Mouse (Mus musculus) ES-CJ7 (cell line): Measurements from ENCODE around the gene Abcd3.
"Not testable (repeated sequence)": the region's sequence is repeated elsewhere in the genome, so short reads cannot be mapped to it uniquely, and the experiment has no call there.

ENCODE experiments used
- DNase-seq: peaks from one replicate; pipeline ENCODE4 v3.0.0; 2011; ENCODE audit warnings: low read depth, low spot score

The Abcd3 gene

DNA sequence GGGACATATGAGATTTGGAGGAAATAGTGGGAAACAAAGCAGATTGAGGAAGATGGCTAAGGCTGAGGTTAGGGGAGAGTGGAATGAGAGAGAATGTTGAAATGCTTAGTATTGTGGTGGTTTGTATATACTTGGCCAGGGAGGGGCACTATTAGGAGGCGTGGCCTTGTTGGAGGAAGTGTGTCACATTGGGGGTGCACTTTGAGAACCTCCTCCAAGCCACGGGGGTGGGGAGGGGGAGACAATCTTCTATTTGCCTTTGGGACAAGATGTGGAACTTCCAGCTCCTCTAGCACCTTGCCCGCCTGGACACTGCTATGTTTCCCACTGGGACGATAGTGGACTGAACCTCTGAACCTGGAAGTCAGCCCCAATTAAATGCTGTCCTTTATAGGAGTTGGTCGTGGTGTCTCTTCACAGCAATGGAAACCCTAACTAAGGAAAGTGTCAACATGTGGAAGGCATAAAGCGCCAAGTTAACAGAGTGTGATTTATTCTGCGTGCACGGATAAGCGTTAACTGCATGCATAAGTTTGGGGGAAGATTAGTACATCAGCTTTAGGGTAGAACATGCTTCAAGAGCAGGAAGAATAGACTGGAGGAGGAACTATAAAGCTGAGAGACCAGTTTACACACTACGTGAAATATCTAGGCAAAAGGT lies 3.8 kb upstream of the Abcd3 start:
- DNase-seq = no peak

DNA sequence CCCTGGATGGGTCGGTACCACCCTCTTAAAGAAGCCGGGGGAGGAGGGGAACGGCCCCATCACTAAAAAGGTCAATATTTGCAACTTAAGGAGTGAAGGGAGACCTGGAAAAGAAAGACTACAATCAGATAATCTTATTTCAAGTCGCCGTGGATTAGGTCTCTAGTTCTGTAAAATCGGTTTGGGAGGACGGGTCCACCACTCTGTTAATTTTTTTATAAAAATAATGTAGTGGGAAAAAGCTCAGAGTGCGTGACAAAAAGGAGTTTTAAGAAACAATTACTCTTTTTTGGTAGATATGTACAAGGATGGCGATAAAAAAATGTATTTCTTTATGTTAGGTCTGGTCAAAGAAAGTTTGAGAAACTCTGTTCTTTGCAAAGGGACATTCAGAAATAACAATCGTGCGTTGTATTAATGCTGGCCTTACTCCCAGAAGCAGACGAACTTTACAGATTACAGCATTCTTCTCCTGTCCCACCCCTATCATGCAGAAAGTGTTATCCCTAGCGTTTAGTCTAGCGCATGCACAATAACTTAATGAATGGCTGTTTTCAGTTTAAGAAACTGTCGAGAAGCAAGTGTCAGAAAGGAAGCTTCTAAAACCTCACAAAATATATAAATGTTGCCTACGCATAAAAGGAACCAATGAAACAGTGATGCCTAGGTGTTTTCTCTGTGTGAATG lies 590 bp upstream of the Abcd3 start:
- no peak for DNase-seq

DNA sequence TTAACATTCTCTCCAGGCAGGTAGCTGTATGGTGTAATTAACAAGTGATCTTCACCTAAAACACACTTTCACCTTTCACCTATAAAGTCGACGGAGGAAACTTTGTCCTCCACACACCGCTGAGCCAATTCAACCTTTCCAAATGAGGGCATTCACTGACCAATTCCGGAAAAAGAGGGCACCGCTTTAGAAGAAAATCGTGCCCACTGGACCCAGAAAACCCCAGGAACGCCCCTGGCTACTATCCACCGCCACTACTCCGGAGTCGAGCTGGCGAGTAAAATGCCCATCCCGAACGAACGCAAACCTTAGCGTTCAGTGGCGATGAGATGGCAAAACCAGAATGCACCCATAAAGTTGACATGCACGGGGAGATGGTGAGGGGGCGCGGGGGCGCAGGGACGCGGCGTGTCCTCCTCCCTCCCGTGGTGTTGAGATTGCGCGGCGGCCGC lies 663 bp downstream of the Abcd3 start:
- DNase-seq = no peak

DNA sequence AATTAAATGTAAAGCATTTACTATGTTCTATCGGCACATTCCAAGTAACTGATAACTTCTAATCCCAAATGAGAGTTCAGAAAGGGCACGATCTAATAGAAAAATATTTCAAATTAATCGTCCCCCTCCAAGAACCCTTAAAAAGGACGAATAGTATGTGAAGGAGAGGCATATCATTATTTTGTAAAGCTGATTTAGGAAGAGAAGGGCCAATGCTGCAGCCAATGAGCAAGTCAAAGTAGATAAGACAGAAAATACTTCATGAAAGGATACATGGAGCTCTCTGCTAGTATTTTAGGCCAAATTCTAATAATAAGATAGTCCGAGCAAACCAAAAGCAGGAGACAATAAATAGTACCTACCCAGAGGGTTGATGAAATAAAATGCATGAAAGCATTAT lies 1.3 kb downstream of the Abcd3 start:
- DNase-seq = no peak

DNA sequence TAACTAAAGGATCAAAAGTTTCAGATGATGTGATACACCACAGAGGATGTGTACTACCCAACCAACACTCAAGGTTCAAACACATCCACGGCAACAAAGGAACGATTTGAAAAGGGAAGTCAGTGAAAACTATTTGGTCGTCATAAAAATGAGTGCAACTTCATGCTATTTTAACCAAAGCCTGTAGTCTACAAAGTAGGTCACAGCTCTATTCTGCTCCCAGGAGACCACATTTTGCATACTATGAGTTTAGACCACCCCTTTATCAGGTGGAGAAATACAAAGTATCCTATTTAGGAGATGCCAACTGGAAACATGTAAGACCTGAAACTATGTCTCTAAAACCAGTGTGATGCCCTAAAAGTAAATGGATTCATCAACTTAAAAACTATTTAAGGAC lies 6.9 kb downstream of the Abcd3 start:
- no peak for DNase-seq

DNA sequence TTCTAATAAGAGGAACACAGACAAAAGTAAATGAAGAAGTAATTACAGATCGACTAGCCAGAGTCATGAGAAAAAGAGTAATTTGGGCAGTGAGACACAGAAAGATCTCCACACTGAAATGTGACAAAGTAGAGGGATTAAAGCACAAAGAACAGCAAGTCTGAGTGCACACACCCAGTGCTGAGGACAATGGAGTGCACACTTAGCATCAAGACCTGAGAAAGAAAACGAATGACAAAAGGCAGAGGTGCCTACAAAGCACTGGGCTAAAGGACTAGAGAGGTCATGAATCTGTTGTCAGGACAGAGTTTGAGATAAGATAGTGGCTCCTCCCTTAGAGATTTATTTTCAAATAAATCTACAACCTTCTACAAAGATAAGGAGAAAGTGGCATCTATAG lies 20.9 kb downstream of the Abcd3 start:
- DNase-seq = peak; percentile 89

DNA sequence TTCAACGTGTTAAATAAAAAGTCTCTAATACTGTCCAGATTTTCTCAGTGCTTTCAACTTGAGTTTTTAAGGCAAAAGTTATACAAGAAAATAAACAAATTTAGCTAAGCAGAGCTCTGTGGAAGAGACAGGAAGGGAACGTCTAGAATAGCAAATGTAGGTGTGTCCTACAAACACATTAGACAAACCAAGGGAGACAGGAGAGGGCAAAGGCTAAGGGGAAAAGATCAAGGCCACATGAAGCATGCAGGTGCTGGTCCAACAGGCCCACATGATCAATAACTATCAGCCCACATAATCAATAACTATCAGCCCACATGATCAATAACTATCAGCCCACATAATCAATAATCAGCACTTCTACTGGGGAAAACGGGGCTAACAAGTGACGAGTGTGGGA lies 22.9 kb downstream of the Abcd3 start:
- DNase-seq = no peak

DNA sequence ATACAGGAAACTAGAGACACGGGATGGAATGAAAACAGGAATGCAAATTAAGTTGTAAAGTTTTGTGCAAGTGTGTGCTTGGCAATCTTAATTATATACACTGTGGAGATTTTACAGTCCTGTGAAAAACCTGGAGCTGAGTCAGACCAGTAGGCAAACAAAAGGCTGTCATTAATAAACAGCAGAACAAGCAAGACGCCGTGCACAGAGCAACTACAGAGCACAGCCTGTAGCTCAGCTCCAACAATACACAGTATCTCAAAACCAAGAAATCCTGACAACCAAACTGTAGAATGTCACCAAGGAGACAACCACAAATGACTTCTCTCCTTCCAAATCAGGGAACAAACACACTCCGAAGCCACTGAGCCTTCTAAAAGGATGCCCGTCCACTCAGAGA lies 24.7 kb downstream of the Abcd3 start:
- no peak for DNase-seq

DNA sequence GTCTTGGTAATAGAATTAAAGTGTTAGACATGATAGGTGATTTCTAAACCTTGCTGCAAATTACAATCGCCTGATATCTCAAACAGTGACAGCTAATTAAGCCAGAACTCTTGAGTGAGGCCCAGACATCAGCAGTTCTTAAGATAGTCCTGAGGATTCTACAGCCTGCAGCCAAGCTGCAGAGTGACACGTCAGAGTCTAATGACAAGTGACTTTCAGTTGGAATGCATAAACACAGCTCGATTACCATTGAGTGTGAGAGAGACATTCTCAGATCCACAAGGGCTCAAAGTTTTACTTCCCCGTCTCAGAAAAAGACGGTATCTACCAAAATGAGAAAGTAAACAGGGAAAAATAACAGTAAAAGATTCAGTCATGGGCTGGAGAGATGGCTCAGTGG lies 25.3 kb downstream of the Abcd3 start:
- DNase-seq = no peak

DNA sequence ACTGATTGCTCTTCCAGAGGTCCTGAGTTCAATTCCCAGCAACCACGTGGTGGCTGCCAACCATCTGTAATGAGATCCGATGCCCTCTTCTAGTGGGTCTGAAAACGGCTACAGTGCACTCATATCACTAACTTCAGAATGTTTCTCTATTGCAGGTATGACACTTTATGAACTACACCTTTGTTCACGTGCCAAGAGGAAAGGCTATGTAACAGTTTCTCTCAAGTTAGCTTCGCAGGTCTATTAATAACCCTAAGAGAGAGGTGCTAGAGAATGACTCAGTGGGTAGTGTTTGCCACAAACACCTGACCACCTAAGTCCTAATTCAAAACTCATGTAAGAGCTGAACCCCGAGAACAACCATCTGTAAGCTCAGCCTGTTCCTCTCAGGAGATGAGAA lies 32.1 kb downstream of the Abcd3 start:
- no peak for DNase-seq

DNA sequence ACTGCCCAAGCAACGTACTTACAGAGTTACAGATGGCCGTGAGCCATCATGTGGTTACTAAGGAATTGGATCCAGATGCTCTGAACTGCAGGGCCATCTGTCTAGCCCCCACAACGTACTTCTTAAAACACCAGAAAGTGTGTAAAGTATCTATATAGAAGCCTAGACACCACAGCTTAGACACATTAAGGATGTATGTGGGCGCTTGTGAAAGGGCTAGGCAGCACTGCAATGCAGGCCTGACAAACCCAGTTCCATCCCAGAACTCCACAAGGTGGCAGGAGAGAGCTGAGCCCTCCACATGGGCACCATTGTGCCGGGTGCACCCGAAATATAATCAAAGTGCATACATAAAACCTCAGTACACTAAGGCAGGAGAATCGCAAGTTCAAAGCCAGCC lies 37.2 kb downstream of the Abcd3 start:
- peak; percentile 62 for DNase-seq

DNA sequence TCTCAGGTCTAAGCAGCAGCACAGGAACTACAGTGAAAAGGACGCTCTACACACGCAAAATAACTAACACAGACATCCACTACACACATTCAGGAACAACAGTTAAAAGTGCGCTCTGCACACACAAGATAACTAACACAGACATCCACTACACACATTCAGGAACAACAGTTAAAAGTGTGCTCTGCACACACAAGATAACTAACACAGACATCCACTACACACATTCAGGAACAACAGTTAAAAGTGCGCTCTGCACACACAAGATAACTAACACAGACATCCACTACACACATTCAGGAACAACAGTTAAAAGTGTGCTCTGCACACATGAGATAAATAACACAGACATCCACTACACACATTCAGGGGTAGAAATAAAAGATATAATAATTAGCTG lies 41.8 kb downstream of the Abcd3 start:
- DNase-seq = not testable (repeated sequence)

DNA sequence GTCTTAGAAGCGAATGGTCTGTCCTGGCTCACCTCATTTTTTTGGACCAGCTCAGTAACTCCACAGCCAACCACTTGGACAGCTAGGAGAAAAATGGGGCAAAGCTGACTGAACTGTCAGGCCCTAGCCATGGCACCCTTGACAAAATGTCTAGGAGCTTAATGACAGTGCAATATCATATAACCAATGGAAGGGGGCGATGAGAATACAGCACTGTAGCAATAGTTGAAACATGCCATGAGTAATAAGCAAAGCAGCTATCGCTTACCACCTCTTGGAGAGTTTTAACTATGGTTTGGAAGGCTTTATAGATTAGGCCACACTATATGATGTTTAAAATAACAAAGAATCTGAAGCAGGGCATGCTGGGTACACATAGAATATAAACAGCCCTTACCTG lies 46.3 kb downstream of the Abcd3 start:
- peak; percentile 20 for DNase-seq

DNA sequence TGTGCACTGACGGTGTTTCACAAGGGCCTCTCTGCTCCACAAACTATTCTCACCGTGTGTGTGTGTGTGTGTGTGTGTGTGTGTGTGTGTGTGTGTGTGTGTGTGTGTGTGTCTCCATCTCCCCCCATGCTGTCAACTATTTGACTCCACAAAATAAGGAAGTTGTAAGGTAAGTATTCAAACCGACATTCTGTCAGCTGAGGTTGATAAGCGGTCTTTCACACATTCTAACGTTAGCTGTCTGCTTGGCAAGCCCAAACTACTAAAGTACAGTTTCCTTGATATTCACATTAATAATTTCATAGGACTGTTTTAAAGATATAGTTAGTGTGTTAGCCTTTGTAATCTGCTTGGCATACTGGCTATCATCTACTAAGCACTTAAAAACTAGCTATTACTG lies 48.3 kb downstream of the Abcd3 start:
- no peak for DNase-seq

DNA sequence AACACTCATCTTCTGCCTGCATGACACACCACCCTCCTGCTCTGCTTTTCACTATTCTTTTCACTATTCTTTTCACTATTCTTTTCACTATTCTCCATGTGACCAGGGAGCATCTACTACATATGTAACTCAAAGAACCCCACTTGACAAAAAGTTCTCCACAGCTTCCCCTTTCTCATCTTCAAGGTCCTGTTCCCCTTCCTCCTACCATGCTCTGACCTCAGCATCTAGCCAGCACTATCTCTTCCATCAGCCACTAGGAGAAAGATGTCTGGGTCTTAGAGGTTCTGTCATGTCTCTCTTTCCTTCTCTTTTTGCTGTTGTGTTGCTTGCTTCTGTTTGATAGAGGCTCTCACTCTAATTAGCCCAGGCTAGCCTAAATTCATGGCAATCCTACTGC lies 49.1 kb downstream of the Abcd3 start:
- no peak for DNase-seq

DNA sequence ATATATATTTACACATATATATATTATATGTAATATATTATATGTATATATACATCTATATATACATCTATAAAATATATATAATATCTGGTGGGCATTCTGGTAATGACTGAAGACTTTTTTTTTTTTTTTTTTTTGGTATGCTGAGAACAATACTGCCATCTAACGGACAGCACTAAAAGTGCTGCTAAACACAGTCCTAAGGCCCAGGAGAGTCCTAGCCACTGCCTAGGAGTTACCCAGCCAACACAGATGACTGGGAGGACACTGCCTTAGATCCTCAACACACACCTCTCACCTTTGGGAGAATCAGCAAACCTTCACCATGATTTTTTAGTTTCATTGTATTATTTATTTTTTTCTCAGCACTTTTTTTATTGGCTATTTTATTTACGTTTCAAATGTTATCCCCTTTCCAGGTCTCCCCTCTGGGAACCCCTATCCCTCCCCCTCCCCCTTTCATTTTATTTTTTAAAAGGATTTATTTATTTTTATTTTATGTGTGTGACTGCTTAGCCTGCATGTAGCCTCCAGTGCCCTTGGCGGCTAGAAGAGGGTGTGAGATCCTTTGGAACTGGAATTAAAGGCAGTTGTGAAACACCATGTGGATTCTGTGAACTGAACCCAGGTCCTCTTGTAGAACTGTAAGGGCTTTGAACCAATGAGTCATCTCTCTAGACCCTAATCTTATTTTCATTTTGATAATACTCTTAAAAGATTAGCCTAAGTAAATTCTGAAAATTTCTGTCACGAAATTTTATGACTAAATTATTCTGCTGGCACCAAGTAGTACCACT lies 52.8 kb downstream of the Abcd3 start:
- peak; percentile 39 for DNase-seq

DNA sequence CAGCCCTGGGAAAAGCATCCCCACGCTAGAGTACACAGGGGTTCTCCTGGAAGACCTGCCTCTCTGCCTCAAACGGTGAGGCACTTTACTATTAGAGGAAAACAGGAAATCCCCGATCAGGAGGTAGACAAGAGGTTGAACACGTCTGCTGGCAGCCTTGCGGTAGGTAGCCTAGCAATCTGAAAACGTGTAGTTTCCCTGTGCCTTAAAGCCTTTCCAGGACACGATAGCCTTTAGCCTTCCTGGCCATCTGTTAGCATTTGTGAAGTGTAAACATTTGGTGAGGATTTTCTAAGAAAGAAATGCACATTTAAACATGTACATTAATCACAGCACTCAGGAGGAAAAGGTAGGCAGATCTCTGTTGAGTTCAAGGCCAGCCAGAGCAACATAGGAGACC lies 56.7 kb downstream of the Abcd3 start:
- DNase-seq = no peak

DNA sequence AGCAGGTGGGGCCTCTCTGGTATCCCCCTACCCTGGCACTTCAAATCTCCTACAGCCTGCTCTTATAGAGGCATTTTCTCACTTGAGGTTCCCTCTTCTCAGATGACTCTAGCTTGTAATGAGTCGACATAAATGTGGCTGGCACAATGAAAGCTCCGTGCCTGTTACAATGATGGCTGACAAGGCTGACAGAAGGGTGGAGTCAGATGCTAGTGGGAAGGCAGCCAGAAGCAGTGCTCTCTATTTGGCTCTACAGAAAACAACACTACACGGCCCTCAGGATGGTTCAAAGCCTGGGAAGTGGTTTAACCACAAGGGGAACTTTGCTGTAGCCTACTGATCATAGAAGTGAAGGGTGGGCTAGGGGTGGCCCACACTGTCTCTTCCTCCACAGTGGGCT lies 60.0 kb downstream of the Abcd3 start:
- no peak for DNase-seq

DNA sequence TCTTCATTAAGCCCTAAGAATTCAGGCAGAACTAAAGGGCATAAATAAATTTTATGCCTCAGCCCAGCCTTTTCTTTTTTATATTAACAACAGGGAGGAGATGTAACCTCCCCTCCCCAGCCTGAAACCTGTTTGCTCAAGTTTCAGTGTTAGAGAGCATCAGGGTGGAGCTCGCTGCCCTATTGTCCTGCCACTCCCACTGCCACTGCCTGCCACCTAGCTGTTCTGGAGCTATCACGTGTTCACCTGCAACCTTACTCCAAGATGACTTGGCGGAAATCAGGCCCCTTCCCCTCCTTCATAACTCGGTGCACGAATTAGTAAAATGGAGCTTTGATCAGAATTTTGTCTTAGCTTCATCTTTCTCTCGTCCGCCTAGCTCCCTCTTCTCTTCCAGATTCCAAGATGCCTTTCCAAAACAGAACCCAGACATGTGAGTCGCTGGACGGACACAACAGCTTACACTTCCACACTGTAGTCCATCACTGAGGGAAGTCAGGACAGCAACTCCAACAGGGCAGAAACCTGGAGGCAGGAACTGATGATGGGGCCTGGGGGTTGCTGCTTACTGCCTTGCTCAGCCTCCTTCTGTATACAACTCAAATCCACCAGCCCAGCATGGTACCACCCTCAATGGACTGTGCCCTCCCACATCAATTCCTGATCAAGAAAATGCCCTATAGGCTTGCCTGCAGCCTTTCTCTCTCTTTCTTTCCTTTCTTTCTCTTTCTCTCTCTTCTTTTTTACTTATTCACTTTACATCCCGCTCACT lies 60.6 kb downstream of the Abcd3 start:
- DNase-seq = not testable (repeated sequence)

DNA sequence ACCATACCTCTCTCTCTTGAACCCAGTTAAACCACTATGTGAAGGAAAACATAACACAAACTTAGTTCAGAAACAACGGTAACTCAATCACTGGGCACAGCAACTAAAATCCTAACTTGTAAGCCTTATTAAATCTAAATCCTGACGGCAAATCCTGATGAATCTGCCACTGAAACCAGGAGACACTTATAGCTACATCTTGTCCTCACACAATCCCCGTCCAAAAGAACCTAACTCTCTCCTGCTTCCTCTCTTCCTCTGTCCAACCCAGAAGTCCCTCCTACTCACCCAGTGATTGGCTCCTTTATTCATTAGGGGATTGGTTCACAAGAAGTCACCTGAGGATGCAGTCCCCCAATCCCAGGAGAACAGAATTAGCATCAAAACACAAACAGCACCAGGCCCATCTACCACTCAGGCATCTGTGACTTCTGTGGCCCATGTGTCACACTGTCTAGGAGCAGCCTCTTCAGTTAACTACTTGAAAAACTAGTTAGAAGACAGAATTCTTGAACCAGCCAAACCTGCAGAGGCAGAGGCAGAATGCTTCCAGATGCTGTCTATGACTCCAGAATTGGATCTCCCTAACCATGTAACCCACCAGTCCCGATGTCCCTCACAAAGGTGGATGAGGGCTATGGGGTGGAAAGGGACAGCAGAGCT lies 73.8 kb downstream of the Abcd3 start:
- peak; percentile 54 for DNase-seq

DNA sequence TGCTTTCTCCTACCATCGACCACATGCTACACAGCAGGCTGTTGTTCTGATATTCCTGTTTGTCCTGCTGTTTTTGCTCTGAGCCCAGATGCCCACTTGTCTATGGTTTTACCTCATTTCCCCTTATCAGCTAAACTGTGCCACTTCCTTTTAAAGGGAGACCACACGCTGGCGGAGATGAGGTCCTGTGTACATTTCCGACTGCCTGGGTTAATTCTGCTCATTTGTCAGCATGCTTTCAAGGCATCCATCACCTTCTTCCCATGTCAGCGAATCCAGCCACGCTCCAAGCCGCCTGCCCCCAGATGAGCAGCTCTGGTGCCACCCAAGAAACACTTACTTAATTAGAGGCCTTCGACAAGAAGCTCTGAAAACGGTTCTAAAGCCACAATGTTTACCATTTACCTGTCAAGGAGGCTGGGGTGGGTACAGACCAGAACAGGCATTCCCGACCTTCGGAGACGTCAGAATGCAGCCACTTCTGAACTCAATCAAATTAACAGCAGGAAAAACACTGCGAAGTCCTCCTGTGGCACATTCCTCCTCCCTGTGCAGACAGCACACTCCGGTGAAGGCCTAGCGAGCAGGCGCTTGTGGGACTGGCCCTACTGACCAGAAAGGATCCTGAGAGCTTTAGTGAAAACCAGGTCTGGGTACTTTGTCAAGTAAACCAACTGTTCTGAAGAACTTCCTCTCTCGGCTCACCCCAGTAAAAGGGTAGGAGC lies 75.5 kb downstream of the Abcd3 start:
- DNase-seq = no peak
